Mouse (Mus musculus) gastrocnemius, postnatal 36 days (tissue): ENCODE measurements around the gene Lysmd1. TPM values are rescaled to one million over a fixed set of nuclear protein-coding genes. Genes with fewer than 3 reads are reported as not detected.

Experiments
- DNase-seq, 2 experiments: peaks; one replicate each; pipeline ENCODE4 v3.0.0; 2022
- intact Hi-C: fragments of 180-260 bp; cut with DNase I; formaldehyde crosslinking; loops from one replicate; pipeline ENCODE4 v1.15.1; 2025
- total RNA-seq, 2 experiments: library from RNA; stranded (reverse); gene quantifications; 2 replicates each; pipeline ENCODE4 v1.2.3; 2021

Lysmd1 gene
- total RNA-seq, 2 experiments from 2014 or later: 6.4 to 8.2 TPM

DNA sequence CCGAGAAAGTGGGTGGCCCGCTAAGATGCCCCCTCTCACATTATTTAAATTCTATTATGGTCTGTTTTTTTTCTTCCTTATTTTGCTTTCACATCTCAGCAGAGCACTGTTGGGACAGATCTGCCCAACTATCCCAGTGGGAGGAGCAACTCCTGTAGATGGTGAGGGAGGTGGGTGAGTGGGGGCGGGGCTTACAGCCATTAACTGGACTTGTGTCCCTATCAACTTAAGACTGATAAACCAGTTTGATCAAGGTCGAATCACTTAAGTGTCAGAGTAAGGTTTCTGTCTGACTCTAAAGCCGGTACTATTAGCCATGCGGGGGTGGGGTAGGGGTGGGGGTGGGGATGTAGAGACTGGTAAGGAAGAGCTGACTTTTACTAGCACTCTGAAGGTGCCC is 1.1 kb downstream of the Lysmd1 start:
- peak; percentile 44 to 45 for DNase-seq
- intact Hi-C loops: loop anchor here (5.0 kb wide), 1 partner anchor 37 kb away; no protein-coding TSS in a partner anchor

- no peak for DNase-seq
- intact Hi-C loops: loop anchor here (5.0 kb wide), 1 partner anchor 37 kb away; no protein-coding TSS in a partner anchor
These were observed 1.7 kb downstream of the Lysmd1 start for GRCm38 (mm10) chr3:95135433-95136052.

GRCm38 (mm10) chr3:95136336-95136735 is 2.4 kb downstream of the Lysmd1 start:
- DNase-seq: no peak
- intact Hi-C loops: loop anchor here (5.0 kb wide), 1 partner anchor 36 kb away; no protein-coding TSS in a partner anchor

DNA sequence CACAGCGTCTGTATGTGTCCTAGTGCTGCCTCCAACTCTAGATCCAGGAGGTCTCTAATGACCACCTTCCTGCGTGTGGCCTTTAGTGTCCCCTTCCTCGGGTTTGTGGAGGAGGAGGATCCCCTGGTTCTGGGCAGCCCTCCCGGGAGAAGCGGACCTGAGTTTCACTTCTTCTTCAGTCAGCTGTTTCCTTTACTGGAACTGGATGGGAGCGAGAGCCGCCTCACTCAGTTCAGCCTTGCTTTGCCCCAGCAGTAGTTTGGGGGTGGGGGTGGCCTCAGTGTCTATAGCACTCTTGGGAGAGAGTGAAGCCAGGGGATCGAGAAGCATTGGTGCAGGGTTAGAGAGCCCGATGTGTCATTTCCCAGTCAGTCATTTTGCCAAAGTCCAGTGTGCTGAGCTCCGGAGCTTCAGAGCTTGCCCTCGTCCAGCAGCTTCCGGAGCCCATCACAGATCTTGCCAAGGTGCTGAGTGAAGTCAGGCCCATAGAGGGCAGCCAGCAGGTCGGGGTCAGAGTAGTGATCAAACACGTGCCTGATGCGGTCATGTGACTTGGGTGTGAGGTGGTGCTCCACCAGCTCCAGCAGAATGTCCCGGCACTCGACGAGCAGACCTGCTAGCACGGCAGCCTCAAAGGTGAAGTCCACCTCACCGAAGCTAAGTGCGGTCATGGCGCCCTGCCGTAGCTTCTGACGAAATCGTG is 5.8 kb downstream of the Lysmd1 start:
- DNase-seq: no peak
- intact Hi-C loops: loop anchor here (5.0 kb wide), 3 partner anchors 33 to 123 kb away; partner anchors contain the start of gene Gabpb2

DNA sequence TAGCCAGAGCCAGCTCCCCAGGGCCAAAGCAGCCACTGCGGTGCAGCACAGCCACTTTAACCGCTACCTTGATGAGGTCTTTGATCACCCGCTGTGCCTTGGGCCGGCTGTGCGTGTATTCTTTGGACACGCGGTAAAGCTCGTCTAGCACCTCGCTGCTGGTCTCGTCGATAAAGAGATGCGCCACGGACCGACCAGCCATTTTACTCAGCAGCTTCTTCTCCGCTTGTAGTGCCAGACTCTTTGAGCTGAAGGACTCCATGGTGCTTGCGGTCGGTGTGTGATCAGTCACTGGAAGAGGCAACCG is 6.4 kb downstream of the Lysmd1 start:
- intact Hi-C loops: loop anchor here (5.0 kb wide), 2 partner anchors 77 to 122 kb away; partner anchors contain the start of gene Gabpb2
- DNase-seq: no peak

DNA sequence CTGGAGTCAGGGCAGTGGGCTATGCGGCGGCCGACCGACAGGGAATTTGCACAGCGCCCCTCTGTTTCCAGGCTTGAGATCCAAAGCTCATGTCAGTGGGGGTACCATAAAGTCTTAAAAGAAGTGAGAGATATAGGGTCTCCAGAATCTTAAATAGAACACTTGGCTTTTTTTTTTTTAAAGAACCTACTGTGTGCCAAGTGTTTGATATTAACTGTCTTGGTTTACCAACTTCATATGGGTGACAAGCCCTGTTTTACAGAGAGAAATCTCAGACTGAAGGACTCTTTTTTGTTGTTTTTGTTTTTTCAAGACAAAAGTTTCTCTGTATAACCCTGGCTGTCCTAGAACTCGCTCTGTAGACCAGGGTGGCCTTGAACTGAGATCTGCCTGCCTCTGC is 6.9 kb downstream of the Lysmd1 start:
- DNase-seq: no peak
- intact Hi-C loops: loop anchor here (5.0 kb wide), 2 partner anchors 77 to 122 kb away; partner anchors contain the start of gene Gabpb2

GRCm38 (mm10) chr3:95141474-95141873 is 7.6 kb downstream of the Lysmd1 start:
- intact Hi-C loops: loop anchor here (5.0 kb wide), 2 partner anchors 76 to 121 kb away; partner anchors contain the start of gene Gabpb2
- no peak for DNase-seq

DNA sequence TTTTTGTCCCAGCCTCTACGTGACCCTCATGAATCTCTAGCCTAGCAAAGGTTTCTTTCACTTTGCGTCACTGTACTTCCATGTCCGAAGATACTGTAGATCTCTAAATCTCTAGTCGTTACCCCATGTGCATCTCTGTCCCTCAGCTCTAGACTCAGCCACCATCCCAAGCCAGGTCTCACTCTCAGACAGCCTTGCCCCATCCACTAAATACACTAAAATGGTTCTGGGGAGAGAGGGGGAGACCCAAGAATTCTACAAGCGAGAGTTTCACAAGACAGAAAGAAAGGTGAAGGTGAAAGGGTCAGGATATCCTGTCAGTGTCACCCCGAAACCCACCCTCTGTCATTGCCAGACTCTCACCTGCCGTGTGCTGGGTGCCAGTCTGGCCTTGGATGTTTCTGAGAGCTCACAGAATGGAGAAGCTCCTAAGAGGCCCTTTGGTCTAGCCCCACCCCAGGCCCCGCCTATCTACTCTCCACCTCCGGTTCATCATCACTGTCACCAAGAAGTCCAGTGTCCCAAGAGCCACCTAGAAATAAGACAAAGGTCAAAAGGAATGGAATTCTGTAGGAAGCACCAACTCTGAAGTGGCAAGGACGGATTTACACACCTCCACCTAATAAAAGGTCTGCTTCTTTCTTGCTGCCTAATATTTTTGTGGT is 8.2 kb downstream of the Lysmd1 start, which contains the start of gene Tnfaip8l2:
TSS of gene Tnfaip8l2 (minus strand) at position 409 of the 665 bp plus-strand sequence.
- DNase-seq: peak in 1 of 2 experiments; percentile 16
- intact Hi-C loops: loop anchor here (5.0 kb wide), 2 partner anchors 75 to 120 kb away; partner anchors contain the start of gene Gabpb2

- DNase-seq: peak; percentile 83 to 90
- intact Hi-C loops: loop anchor here (5.0 kb wide), 2 partner anchors 75 to 120 kb away; partner anchors contain the start of gene Gabpb2
These were observed 8.7 kb downstream of the Lysmd1 start for GRCm38 (mm10) chr3:95142617-95143011.

DNA sequence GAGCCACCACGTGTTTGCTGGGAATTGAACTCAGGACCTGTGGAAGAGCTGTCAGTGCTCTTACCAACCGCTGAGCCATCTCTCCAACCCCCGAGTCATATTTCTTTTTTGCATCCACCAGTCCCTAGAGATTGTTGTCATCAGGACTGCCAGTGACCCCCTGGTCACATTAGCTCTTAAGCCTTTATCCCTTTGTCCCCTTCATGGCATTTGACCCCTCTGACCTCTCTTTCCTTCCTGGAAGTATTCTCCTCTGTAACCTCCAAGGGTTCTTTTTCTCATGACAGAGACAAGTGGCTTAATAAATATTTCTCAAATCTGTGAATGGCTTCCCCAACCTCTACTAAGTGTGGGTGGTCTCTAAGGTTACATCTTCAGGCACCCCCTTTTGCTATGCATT is 14.0 kb downstream of the Lysmd1 start:
- DNase-seq: no peak
- intact Hi-C loops: loop anchor here (5.0 kb wide), 1 partner anchor 96 kb away; no protein-coding TSS in a partner anchor

GRCm38 (mm10) chr3:95153874-95154273 is 20.0 kb downstream of the Lysmd1 start:
- no peak for DNase-seq
- intact Hi-C loops: no loop called here

DNA sequence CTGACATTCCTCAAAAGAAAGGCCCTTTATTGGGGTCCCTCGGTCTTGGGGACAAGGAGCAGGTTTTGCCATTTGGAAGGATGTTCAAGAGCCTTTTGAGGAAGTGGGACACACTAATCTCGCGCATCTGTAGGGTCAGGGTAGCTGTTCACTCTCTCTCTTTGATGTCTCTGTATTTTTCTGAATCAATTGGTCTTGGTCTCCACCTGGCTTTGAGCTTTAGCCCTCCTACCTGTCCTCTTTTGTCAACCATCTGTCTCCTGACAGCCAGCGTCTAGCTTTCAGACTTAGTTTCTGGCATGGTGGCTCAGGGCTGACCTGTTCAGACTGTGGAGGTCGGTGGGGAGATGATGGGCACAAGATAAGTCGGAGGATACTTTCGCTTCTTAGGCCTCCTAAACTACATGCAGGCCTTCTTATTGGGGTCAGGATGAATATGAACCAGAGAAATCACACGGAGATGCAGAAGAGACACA is 25.7 kb downstream of the Lysmd1 start:
- DNase-seq: no peak
- intact Hi-C loops: no loop called here

- DNase-seq: peak; percentile 86 to 90
- intact Hi-C loops: no loop called here
These were observed 26.4 kb downstream of the Lysmd1 start, which contains the start of gene Sema6c for GRCm38 (mm10) chr3:95159987-95160963. TSS of gene Sema6c (plus strand) at chr3:95160457.

DNA sequence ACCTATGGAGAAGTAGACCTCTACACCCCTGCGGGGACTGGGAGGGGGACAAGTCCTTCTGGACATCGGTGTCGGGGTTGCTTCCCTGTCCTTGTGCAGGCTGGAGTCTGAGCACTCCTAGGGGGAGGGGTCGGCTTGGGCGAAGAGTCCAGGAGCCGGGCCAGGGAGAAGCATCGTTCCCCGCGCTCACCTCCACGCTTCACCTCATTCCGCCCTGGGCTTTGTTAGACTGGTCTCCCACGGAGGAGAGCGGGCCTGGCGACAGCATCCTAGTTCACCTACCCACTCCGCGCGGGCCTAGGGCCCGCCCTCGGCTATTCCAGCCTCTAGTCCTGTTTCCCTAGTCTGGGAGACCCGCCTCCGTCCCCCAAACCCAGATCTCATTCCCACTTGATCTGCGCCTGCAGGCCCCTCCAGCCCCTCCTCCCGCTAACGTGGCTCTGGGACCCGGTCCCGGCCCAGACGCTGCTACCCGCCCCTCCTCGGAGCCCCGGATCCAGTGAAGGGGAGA is 27.2 kb downstream of the Lysmd1 start:
- intact Hi-C loops: no loop called here
- no peak for DNase-seq

DNA sequence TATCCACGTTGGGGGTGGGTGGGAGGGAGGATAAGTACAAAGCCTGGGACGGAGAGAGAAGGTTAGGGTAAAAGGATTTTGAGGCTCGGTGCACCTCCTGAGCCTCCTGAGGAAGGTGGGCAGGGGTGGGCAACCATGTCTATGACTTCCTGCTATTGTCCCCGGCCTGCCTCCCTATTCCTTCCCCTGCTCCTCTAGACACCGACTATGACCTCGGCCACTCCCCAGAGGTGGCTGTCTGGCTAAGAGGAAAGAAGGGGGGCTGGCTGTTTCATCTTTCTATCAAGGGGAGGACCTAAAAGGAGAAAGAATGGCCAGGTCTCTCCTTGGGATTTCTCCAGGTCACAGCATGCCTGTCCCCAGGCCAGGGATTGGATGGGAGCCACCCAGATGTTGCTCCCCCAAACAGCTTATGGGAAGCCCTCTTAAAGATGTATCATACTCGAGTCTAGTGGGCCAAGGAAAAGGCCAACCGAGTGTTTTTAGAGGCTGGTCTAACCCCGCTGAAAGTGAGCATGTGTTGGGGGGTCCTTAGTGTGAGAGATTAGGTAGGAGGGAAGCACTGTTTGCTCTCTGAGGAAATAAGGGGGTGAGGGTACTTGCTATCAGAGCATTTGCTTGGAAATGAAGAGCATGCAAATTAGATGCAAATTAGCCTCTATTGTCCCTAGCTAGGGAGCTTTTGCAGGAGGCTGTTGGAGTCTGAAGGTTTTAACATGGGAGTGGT is 27.9 kb downstream of the Lysmd1 start:
- no peak for DNase-seq
- intact Hi-C loops: no loop called here

GRCm38 (mm10) chr3:95162345-95162628 is 28.4 kb downstream of the Lysmd1 start:
- intact Hi-C loops: no loop called here
- no peak for DNase-seq

DNA sequence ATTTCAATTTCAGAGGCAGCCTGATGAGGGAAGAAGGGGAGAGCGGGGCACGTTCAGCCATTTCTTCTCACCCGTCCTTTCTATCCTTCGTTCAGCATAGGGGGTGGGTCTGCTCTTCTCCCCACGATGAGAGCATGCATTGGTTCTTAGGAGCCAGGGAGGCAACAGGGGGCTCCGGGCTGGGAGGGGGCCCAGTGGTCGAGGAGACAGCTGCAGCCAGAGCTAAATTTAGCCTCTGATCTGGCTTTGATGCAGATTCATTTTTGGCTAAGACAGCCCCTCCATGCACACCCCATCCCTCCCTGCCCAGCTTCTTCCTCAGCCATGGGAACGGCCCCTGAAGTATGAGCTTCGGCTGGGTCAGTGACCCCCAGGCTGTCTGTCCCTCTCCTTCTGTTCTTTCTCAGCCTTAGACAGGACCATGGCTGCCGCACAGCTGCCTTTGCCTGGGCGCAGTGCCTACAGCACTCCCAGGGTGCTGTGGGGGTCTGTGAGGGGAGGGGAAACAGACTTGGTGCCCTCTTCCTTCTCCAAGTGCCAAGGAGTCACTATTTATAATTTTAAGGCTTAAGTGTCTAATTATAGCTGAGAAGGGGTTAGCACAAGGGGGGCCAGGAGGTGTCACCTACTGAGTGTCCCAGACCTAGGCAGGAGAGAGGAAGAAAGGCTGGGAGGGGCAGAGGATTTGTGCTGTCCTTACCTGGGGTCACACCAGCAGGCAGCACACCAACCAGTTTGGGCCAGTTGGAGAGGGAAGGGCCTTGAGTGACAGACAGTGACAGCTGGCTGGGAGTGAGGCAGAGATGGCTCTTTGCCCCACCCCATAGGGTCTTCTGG is 29.7 kb downstream of the Lysmd1 start:
- peak; percentile 61 to 72 for DNase-seq
- intact Hi-C loops: no loop called here

GRCm38 (mm10) chr3:95164256-95164550 is 30.3 kb downstream of the Lysmd1 start:
- intact Hi-C loops: no loop called here
- no peak for DNase-seq
